8 mouse cellular contexts compared by ENCODE assay signal in the genomic region with DNA sequence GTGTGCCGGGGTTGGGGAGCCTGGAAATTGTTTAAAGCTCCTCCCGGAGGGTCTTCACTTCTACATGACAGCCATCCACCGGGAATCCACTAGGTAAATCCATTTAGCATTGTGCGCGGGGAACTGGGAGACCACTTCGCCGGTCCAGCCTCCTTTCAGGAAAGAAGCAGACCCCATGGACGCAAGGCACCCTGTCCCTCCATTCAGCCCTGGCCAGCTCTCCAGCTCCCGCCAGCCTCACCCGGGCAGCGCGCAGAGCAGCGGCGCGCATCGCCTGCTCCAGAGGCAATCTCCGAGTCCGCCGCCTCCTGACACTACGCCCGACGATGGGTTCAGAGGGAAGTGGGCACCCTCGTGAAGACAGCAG.
DNase-seq lines count a peak whose midpoint lies in the region; ATAC-seq and TF ChIP-seq lines count a peak whose summit lies in the region.

No protein-coding gene starts in this region.

- H3K9me3 ChIP-seq in heart, embryonic 12.5 days (replicated peaks), result no peaks in the 10 kb centered on the region
- no peaks in the 10 kb centered on the region for H3K9me3 ChIP-seq in ES-Bruce4 (replicated peaks; ENCODE audit: control insufficient read depth, insufficient read depth, low read length, poor library complexity, severe bottlenecking)
- H3K9me3 ChIP-seq in hindbrain, embryonic 10.5 days, result no peaks in the 10 kb centered on the region
- no peaks in the 10 kb centered on the region for H3K9me3 ChIP-seq in limb, embryonic 15.5 days

- TF ChIP-seq EP300 in ES-Bruce4 (IDR thresholded peaks at IDR 0.05; ENCODE audit: insufficient read depth, low read depth, low read length), result no peak

- H3K27me3 ChIP-seq in heart, embryonic 12.5 days (replicated peaks), result peaks cover 56% of the 10 kb centered on the region
- peaks cover 16% of the 10 kb centered on the region for H3K27me3 ChIP-seq in ES-Bruce4 (ENCODE audit: control insufficient read depth, insufficient read depth, low read length, poor library complexity, severe bottlenecking)
- peaks cover 45% of the 10 kb centered on the region for H3K27me3 ChIP-seq in hindbrain, embryonic 10.5 days (ENCODE audit: insufficient read depth, poor library complexity, severe bottlenecking)
- peaks cover 37% of the 10 kb centered on the region for H3K27me3 ChIP-seq in limb, embryonic 15.5 days

- no peak for DNase-seq in heart, adult 11 months
- peak; percentile 70 for DNase-seq in embryo, embryonic 10.5 days (ENCODE audit: low spot score)
- DNase-seq in hindbrain, embryonic 10.5 days (ENCODE audit: low spot score), result no peak
- DNase-seq in right cerebral cortex, adult 18-20 months, result peak; percentile 50
- no peak for DNase-seq in gastrocnemius, adult 8-10 months (ENCODE audit: low spot score in 2 of 2)

- H3K27ac ChIP-seq in heart, embryonic 12.5 days (ENCODE audit: poor library complexity, severe bottlenecking), result no peak overlapping the region
- no peak overlapping the region for H3K27ac ChIP-seq in ES-Bruce4 (ENCODE audit: insufficient read depth, low read length)
- peak overlapping the region; percentile 76 for H3K27ac ChIP-seq in hindbrain, embryonic 10.5 days
- H3K27ac ChIP-seq in limb, embryonic 15.5 days, result no peak overlapping the region

- TF ChIP-seq POLR2A in ES-Bruce4 (IDR thresholded peaks at IDR 0.05; ENCODE audit: insufficient read depth, low read length), result no peak

- peaks cover 17% of the 10 kb centered on the region; the same call in 1 of the 2 replicates for H3K4me1 ChIP-seq in heart, embryonic 12.5 days (replicated peaks)
- no peaks in the 10 kb centered on the region for H3K4me1 ChIP-seq in ES-Bruce4 (ENCODE audit: control insufficient read depth, insufficient read depth, low read length)
- H3K4me1 ChIP-seq in hindbrain, embryonic 10.5 days (replicated peaks), result peaks cover 32% of the 10 kb centered on the region
- H3K4me1 ChIP-seq in limb, embryonic 15.5 days, result peaks cover 17% of the 10 kb centered on the region

- H3K9ac ChIP-seq in heart, embryonic 12.5 days, result peak overlapping the region; percentile 58
- peak overlapping the region; percentile 2 for H3K9ac ChIP-seq in ES-Bruce4 (ENCODE audit: low read depth, poor library complexity, severe bottlenecking)
- peak overlapping the region; percentile 42 for H3K9ac ChIP-seq in limb, embryonic 15.5 days

- TF ChIP-seq CTCF in ES-Bruce4 (IDR thresholded peaks at IDR 0.05; ENCODE audit: low read depth, low read length), result no peak

- H3K4me2 ChIP-seq in heart, embryonic 12.5 days, result peak overlapping the region; percentile 90
- peak overlapping the region; percentile 90 for H3K4me2 ChIP-seq in limb, embryonic 15.5 days

- WGBS in heart, embryonic 12.5 days, result under 1% methylated on average over 23 of the region's 23 CpGs
- WGBS in hindbrain, embryonic 10.5 days, result 0% methylated on average over 23 of the region's 23 CpGs
- under 1% methylated on average over 23 of the region's 23 CpGs for WGBS in limb, embryonic 15.5 days

- peak; percentile 70; the same call in 1 of the 2 replicates for ATAC-seq in heart, embryonic 12.5 days (ENCODE audit: insufficient number of reproducible peaks, low FRiP score)
- ATAC-seq in limb, embryonic 15.5 days (ENCODE audit: insufficient number of reproducible peaks, low FRiP score, low TSS enrichment, low read depth), result no peak

- no peaks in the 10 kb centered on the region for H3K36me3 ChIP-seq in heart, embryonic 12.5 days
- no peaks in the 10 kb centered on the region for H3K36me3 ChIP-seq in ES-Bruce4 (ENCODE audit: control insufficient read depth, insufficient read depth, low read length, poor library complexity, severe bottlenecking)
- H3K36me3 ChIP-seq in hindbrain, embryonic 10.5 days, result no peaks in the 10 kb centered on the region
- H3K36me3 ChIP-seq in limb, embryonic 15.5 days, result no peaks in the 10 kb centered on the region

- peak overlapping the region; percentile 49 for H3K4me3 ChIP-seq in heart, embryonic 12.5 days
- H3K4me3 ChIP-seq in ES-Bruce4 (ENCODE audit: low read depth, low read length), result peak overlapping the region; percentile 63
- H3K4me3 ChIP-seq in hindbrain, embryonic 10.5 days, result peak overlapping the region; percentile 69
- H3K4me3 ChIP-seq in limb, embryonic 15.5 days, result peak overlapping the region; percentile 49

Comparison
In these comparisons a context has a peak if more than half of its experiments do, and no peak if none do; other contexts are left out.
1. H3K9ac ChIP-seq: peak in every context shown above with its lines; median percentile 58 in heart, embryonic 12.5 days; 42 in limb, embryonic 15.5 days; 2 in ES-Bruce4.
2. DNase-seq: peak in embryo, embryonic 10.5 days (single experiment) and right cerebral cortex, adult 18-20 months (single experiment); none in heart, adult 11 months (single experiment), hindbrain, embryonic 10.5 days (single experiment) and gastrocnemius, adult 8-10 months (0 of 2).
3. Peak in every context shown above with its lines, with median percentiles within 50 percentile points of each other: H3K4me3 ChIP-seq.